Mouse (Mus musculus): ENCODE results near the gene Bmpr1a.
"Not testable (repeated sequence)": the region's sequence is repeated elsewhere in the genome, so short reads cannot be mapped to it uniquely, and the experiment has no call there.

Gene Bmpr1a

DNA sequence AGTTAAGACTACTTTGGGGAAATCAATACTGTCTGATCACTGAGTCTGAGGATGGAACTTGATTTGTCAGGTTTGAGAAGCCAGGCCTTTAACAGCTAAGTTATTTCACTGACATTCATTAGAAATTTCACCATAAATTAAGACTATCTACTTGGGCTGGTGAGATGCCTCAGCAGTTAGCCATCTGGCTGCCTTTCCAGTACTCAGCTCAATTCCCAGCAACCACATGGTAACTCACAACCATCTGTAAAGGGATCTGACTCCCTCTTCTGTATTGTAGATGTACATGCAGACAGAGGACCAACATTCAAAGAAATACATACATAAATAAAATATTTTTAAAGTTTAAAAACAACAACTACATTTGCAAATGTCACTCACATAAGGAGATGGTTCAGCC is 51.3 kb downstream of the Bmpr1a start:
- DNase-seq (ENCODE audit: low read depth, low spot score) = no peak

- DNase-seq (ENCODE audit: low read depth, low spot score) = no peak
These were observed 52.7 kb downstream of the Bmpr1a start for GRCm38 (mm10) chr14:34450451-34450850.

- DNase-seq (ENCODE audit: low read depth, low spot score) = no peak
These were observed 53.3 kb downstream of the Bmpr1a start for GRCm38 (mm10) chr14:34449807-34450206.

DNA sequence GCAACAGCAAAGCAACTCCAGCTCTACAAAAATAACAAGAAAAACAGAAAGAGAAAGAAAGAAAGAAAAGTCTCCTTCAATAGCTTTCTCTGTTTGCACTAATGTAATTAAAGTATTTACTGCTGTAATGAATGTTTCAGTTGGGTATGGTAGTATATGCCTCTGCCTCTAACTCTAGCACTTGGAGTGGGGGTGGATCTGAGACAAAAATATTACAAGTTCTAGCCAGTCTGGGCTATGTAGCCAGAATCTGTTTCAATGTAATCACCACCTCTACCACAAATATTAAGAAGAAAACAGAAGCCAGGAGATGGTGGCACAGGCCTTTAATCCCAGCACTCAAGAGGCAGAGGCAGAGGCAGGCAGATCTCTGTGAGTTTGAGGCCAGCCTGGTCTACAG is 54.7 kb downstream of the Bmpr1a start:
- DNase-seq (ENCODE audit: low read depth, low spot score) = no peak

DNA sequence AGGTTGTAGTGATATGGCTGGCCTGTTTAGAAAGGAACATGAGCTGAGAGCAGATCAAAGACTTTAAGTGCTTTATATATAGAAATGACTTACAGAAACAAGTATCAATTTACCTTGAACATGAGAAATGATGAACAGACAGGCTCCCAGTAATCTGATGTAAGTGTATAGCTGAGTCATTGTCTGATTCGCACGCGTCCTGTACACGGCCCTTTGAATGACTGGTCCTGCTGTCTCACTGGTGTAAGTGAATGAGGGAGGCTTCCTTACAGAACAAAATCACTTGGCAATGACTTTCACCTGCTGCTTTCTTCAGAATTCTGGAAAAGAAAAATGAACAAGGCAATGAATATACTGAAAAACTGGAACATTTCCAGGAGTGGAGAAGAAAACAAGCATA is 55.5 kb downstream of the Bmpr1a start:
- DNase-seq (ENCODE audit: low read depth, low spot score) = no peak

GRCm38 (mm10) chr14:34446624-34447023 is 56.5 kb downstream of the Bmpr1a start:
- no peak for DNase-seq (ENCODE audit: low read depth, low spot score)

- no peak for DNase-seq (ENCODE audit: low read depth, low spot score)
These were observed 57.8 kb downstream of the Bmpr1a start for GRCm38 (mm10) chr14:34445348-34445747.

GRCm38 (mm10) chr14:34444924-34445323 is 58.2 kb downstream of the Bmpr1a start:
- DNase-seq (ENCODE audit: low read depth, low spot score) = no peak

- no peak for DNase-seq (ENCODE audit: low read depth, low spot score)
These were observed 58.8 kb downstream of the Bmpr1a start for GRCm38 (mm10) chr14:34444368-34444767.

- no peak for DNase-seq (ENCODE audit: low read depth, low spot score)
These were observed 60.6 kb downstream of the Bmpr1a start for GRCm38 (mm10) chr14:34442531-34442930.

DNA sequence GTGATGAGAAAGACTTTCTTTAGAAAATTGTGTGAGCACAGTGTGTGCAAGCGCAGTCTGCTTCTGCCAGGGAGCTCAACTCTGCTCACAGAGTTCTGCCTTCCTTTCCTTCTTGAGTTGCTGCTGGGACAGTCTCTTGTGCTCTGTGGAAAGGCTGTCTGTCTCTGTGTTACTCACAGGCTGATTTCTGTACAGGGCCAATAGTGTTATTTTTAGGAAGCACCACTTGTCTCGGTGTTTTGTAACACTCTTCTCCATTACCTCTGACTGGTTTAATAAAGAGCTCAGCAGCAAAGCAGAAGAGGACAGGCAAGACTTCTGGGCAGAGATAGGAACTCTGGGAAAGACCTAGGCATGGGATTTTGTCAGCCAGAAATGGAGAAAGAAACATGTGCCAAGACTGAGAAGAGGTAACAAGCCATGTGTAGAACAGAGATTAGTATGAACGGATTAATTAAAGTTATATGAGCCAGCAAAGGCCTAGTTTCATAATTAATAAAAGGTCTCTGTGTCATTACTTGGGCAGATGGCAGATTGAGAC is 62.5 kb downstream of the Bmpr1a start:
- DNase-seq (ENCODE audit: low read depth, low spot score) = no peak

DNA sequence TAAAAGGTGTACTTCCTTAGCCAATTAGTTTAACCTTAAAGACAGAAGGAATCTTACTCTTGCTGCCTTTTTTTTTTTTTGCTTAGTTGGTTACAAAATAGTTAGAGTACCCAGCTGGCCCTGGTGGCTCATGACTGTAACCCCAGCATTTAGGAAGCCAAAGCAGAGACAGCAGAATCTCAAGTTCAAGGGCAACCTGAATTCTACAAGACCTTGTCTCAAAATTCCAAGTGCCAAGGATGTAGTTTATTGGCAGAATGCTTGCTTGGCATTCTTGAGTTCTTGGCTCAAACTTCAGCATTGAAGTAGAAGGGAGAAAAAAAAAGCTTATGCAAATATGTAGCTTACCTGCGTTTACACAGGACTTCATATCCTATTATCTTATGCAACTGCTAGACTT is 74.1 kb downstream of the Bmpr1a start:
- no peak for DNase-seq (ENCODE audit: low read depth, low spot score)

DNA sequence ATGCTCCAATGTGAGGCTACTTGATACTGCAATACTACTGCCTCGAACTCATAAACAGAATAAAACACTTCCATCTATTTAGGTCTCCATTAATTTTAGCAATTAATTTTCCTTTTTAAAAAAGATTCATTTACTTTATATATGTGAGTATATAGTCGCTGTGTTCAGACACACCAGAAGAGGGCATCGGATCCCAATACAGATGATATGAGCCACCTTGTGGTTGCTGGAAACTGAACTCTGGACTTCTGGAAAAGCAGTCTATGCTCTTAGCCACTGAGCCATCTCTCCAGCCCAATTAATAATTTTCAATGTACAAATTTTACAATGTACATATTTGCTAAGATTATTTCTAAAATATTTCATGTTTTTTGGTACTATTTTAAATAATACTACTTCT is 74.9 kb downstream of the Bmpr1a start:
- no peak for DNase-seq (ENCODE audit: low read depth, low spot score)

GRCm38 (mm10) chr14:34421078-34421477 is 82.1 kb downstream of the Bmpr1a start:
- DNase-seq (ENCODE audit: low read depth, low spot score) = no peak

GRCm38 (mm10) chr14:34417501-34417900 is 85.6 kb downstream of the Bmpr1a start:
- no peak for DNase-seq (ENCODE audit: low read depth, low spot score)

GRCm38 (mm10) chr14:34416946-34417345 is 86.2 kb downstream of the Bmpr1a start:
- not testable (repeated sequence) for DNase-seq (ENCODE audit: low read depth, low spot score)

- DNase-seq (ENCODE audit: low read depth, low spot score) = no peak
These were observed 90.8 kb downstream of the Bmpr1a start for GRCm38 (mm10) chr14:34412164-34412896.

DNA sequence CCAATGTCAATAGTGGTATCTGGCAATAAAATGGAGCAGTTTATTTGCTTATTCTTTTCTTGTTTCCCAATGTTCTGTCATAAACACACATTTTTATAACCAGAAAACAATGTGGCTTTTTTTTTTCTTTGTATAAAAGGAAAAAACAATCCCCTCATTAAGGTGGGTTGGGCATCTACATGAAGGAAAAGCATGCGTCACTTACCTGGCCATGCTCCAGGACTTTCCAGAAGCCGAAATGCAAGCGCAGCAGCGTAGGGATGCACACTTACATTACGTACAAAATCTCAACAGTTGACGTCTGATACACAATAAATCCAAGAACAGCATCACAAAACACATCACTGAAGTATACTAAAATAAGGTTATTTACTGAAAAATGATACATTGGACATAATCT is 92.4 kb downstream of the Bmpr1a start:
- no peak for DNase-seq (ENCODE audit: low read depth, low spot score)

DNA sequence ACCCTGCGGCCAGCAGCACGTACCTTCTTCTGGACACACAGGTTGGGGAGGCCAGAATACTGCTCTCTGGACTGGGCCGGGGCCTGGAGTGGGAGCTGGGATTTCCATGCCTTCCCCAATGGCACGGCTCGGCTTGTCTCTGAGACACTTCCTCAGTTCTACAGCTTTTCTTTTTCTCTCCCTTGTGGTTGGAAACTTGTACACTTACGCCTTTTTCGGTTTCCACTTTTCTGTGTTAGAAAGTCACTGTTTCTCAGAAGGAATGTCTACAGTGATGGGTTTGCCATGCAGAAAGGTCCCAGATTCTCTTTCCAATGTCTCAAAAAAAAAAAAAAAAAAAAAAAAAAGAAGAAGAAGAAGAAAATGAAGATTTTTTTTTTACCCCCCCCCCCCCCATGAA is 99.7 kb downstream of the Bmpr1a start:
- no peak for DNase-seq (ENCODE audit: low read depth, low spot score)

DNA sequence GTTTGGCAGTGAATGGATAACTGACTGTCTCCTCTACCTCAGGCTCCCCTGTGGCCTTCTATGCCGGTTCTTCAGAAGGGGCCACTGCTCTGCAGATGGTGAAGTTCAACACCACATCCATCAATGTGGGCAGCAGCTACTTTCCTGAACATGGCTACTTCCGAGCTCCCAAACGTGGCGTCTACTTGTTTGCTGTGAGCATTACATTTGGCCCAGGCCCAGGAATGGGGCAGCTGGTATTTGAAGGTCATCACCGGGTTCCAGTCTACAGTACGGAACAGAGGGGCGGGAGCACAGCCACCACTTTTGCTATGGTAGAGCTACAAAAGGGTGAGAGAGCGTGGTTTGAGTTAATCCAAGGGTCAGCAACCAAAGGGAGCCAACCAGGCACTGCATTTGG is 100.3 kb downstream of the Bmpr1a start:
- DNase-seq (ENCODE audit: low read depth, low spot score) = no peak

GRCm38 (mm10) chr14:34401135-34401534 is 102.0 kb downstream of the Bmpr1a start:
- peak; percentile 80 for DNase-seq (ENCODE audit: low read depth, low spot score)

GRCm38 (mm10) chr14:34400021-34400420 is 103.1 kb downstream of the Bmpr1a start:
- DNase-seq (ENCODE audit: low read depth, low spot score) = no peak

DNA sequence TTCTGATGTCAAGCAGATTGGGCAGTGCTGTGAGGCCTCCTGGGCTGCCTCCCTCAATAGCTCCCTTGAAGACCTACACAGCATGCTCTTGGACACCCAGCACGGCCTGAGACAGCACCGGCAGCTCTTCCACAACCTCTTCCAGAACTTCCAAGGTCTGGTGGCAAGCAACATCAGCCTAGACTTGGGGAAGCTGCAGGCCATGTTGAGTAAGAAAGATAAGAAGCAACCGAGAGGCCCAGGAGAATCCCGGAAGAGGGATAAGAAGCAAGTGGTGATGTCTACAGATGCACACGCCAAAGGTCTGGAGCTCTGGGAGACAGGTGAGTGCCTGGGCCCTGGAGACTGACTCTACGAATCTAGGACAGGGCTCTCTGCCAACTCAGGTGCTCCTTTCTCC is 103.8 kb downstream of the Bmpr1a start:
- no peak for DNase-seq (ENCODE audit: low read depth, low spot score)

GRCm38 (mm10) chr14:34398901-34399300 is 104.2 kb downstream of the Bmpr1a start:
- DNase-seq (ENCODE audit: low read depth, low spot score) = no peak
